Mouse (Mus musculus) myocyte (in vitro differentiated cells): ENCODE data around the gene Mreg. TPM values are rescaled to one million over a fixed set of nuclear protein-coding genes. Genes with fewer than 3 reads are reported as not detected.

Experiments used
- H3K27me3 ChIP-seq: one replicate; pipeline ENCODE4 v1.6.1; 2011; ENCODE audit not compliant: control insufficient read depth, insufficient read depth, insufficient read length
- H3K36me3 ChIP-seq: one replicate; pipeline ENCODE4 v1.6.1; 2011; ENCODE audit not compliant: control insufficient read depth, insufficient read depth
- H3K4me2 ChIP-seq: one replicate; pipeline ENCODE4 v1.6.1; 2011; ENCODE audit warnings: low read depth, control low read depth
- H3K4me3 ChIP-seq: one replicate; pipeline ENCODE4 v1.5.1; 2011; ENCODE audit warnings: mild to moderate bottlenecking, control low read depth, moderate library complexity
- H3K79me2 ChIP-seq: one replicate; pipeline ENCODE4 v1.6.1; 2011; ENCODE audit not compliant: control insufficient read depth, insufficient read depth
- H3ac ChIP-seq: one replicate; pipeline ENCODE4 v1.6.1; 2011; ENCODE audit not compliant: control insufficient read depth, insufficient read length
- CEBPB ChIP-seq: IDR thresholded peaks from 2 replicates; pipeline ENCODE4 v1.6.1; 2011; ENCODE audit warnings: mild to moderate bottlenecking, moderate library complexity; ENCODE audit not compliant: poor library complexity, insufficient read depth, severe bottlenecking
- E2F4 ChIP-seq: IDR thresholded peaks from one replicate; pipeline ENCODE4 v1.6.1; 2011; ENCODE audit warnings: mild to moderate bottlenecking, control low read depth, moderate library complexity; ENCODE audit not compliant: insufficient read depth
- MAX ChIP-seq: IDR thresholded peaks from one replicate; pipeline ENCODE4 v1.6.1; 2011; ENCODE audit warnings: low read depth, mild to moderate bottlenecking, control low read depth
- MYOD1 ChIP-seq, 3 experiments: IDR thresholded peaks; one replicate each; pipeline ENCODE4 v1.6.1; 2011; ENCODE audit warnings: control low read depth in 2 of 3, low read depth in 2 of 3, mild to moderate bottlenecking in 2 of 3, moderate library complexity in 1 of 3; ENCODE audit not compliant: insufficient read length in 2 of 3, control insufficient read depth in 1 of 3
- MYOG ChIP-seq, 3 experiments: IDR thresholded peaks; one replicate each; pipeline ENCODE4 v1.6.1; 2011; ENCODE audit warnings: control low read depth in 2 of 3, low read depth in 2 of 3, mild to moderate bottlenecking in 2 of 3; ENCODE audit not compliant: insufficient read length in 2 of 3, control insufficient read depth in 1 of 3, insufficient read depth in 1 of 3
- POLR2A ChIP-seq: IDR thresholded peaks from one replicate; pipeline ENCODE4 v1.6.1; 2011; ENCODE audit warnings: low read depth, mild to moderate bottlenecking, control low read depth, moderate library complexity; ENCODE audit not compliant: insufficient read length
- POLR2AphosphoS2 ChIP-seq: IDR thresholded peaks from one replicate; pipeline ENCODE4 v1.6.1; 2011; ENCODE audit warnings: low read depth, control low read depth; ENCODE audit not compliant: insufficient read length
- REST ChIP-seq: IDR thresholded peaks from one replicate; pipeline ENCODE4 v1.6.1; 2011; ENCODE audit warnings: mild to moderate bottlenecking, control low read depth, moderate library complexity; ENCODE audit not compliant: insufficient read depth, insufficient read length
- SRF ChIP-seq: IDR thresholded peaks from one replicate; pipeline ENCODE4 v1.6.1; 2011; ENCODE audit warnings: low read depth; ENCODE audit not compliant: control insufficient read depth, insufficient read length
- TCF12 ChIP-seq: IDR thresholded peaks from one replicate; pipeline ENCODE4 v1.6.1; 2011; ENCODE audit warnings: mild to moderate bottlenecking, control low read depth; ENCODE audit not compliant: poor library complexity, insufficient read depth, severe bottlenecking
- TCF3 ChIP-seq: IDR thresholded peaks from one replicate; pipeline ENCODE4 v1.6.1; 2011; ENCODE audit warnings: low read depth, control low read depth; ENCODE audit not compliant: insufficient read length
- USF1 ChIP-seq: IDR thresholded peaks from one replicate; pipeline ENCODE4 v1.6.1; 2011; ENCODE audit warnings: low read depth, mild to moderate bottlenecking, control low read depth, moderate library complexity
- polyA plus RNA-seq: library from polyadenylated mRNA; unstranded; fragments of >200 nt; fragmentation: generic; extraction: Trizol; gene quantifications from one replicate; pipeline ENCODE4 v1.2.1, GENCODE M21; 2012; ENCODE audit warnings: missing spikeins

The Mreg gene
- polyA plus RNA-seq, 1 experiment: 2.0 TPM

GRCm38 (mm10) chr1:72145041-72145440, 67.1 kb downstream of the Mreg start:
- Histone ChIP-seq H3K79me2 (no peaks in the 10 kb centered on the region), H3K27me3 (no peaks in the 10 kb centered on the region), H3K4me2 (peak overlapping the region; percentile 62), H3ac (no peak overlapping the region), H3K36me3 (no peaks in the 10 kb centered on the region), H3K4me3 (no peak overlapping the region)
- no peak for TF ChIP-seq POLR2A
- no peak for TF ChIP-seq POLR2AphosphoS2
- TF ChIP-seq TCF12: no peak
- TF ChIP-seq REST: no peak

- no peaks in the 10 kb centered on the region for H3K36me3 ChIP-seq
- H3ac ChIP-seq: no peak overlapping the region
- TF ChIP-seq CEBPB: 0 out of 2 replicates have a peak, but pooled peaks have one; percentile 38
- TF ChIP-seq E2F4: no peak
- TF ChIP-seq MYOD1 (IDR thresholded peaks at IDR 0.05; ENCODE audit: control insufficient read depth in 1 of 3, insufficient read length in 2 of 3, low read depth in 2 of 3): no peak
- no peak for TF ChIP-seq MYOG (IDR thresholded peaks at IDR 0.05; ENCODE audit: control insufficient read depth in 1 of 3, insufficient read depth in 1 of 3, insufficient read length in 2 of 3, low read depth in 2 of 3)
- no peak for TF ChIP-seq USF1
- TF ChIP-seq SRF: no peak
- no peaks in the 10 kb centered on the region for H3K27me3 ChIP-seq
- H3K79me2 ChIP-seq: no peaks in the 10 kb centered on the region
- peak overlapping the region; percentile 62 for H3K4me2 ChIP-seq
- no peak overlapping the region for H3K4me3 ChIP-seq
Observed at GRCm38 (mm10) chr1:72144426-72144825, 67.7 kb downstream of the Mreg start.

- Histone ChIP-seq H3K79me2 (no peaks in the 10 kb centered on the region), H3K4me2 (peak overlapping the region; percentile 58), H3K27me3 (no peaks in the 10 kb centered on the region), H3ac (no peak overlapping the region), H3K4me3 (no peak overlapping the region), H3K36me3 (no peaks in the 10 kb centered on the region)
- TF ChIP-seq POLR2AphosphoS2: no peak
- no peak for TF ChIP-seq USF1
- TF ChIP-seq POLR2A: no peak
- TF ChIP-seq TCF12: no peak
- no peak for TF ChIP-seq MAX
- TF ChIP-seq SRF: no peak
- no peak for TF ChIP-seq CEBPB
- no peak for TF ChIP-seq MYOG (IDR thresholded peaks at IDR 0.05; ENCODE audit: control insufficient read depth in 1 of 3, insufficient read depth in 1 of 3, insufficient read length in 2 of 3, low read depth in 2 of 3)
- no peak for TF ChIP-seq E2F4
- TF ChIP-seq MYOD1 (IDR thresholded peaks at IDR 0.05; ENCODE audit: control insufficient read depth in 1 of 3, insufficient read length in 2 of 3, low read depth in 2 of 3): no peak
- TF ChIP-seq TCF3: no peak
- no peak for TF ChIP-seq REST
Observed at GRCm38 (mm10) chr1:72141893-72142480, 70.1 kb downstream of the Mreg start.

GRCm38 (mm10) chr1:72136101-72136500, 76.0 kb downstream of the Mreg start:
- H3K4me2 ChIP-seq: no peak overlapping the region
- no peak overlapping the region for H3ac ChIP-seq
- TF ChIP-seq POLR2A (no peak), MAX (no peak), MYOD1 (IDR thresholded peaks at IDR 0.05; ENCODE audit: control insufficient read depth in 1 of 3, insufficient read length in 2 of 3, low read depth in 2 of 3) (no peak), TCF12 (no peak), SRF (no peak), MYOG (IDR thresholded peaks at IDR 0.05; ENCODE audit: control insufficient read depth in 1 of 3, insufficient read depth in 1 of 3, insufficient read length in 2 of 3, low read depth in 2 of 3) (no peak), TCF3 (no peak), E2F4 (no peak), USF1 (no peak), POLR2AphosphoS2 (no peak), REST (no peak), CEBPB (no peak)
- no peaks in the 10 kb centered on the region for H3K27me3 ChIP-seq
- no peak overlapping the region for H3K4me3 ChIP-seq
- H3K36me3 ChIP-seq: no peaks in the 10 kb centered on the region
- no peaks in the 10 kb centered on the region for H3K79me2 ChIP-seq

- no peaks in the 10 kb centered on the region for H3K27me3 ChIP-seq
Observed at GRCm38 (mm10) chr1:72134534-72134933, 77.6 kb downstream of the Mreg start.

More at GRCm38 (mm10) chr1:72134534-72134933, 77.6 kb downstream of the Mreg start:
- Histone ChIP-seq H3K79me2 (no peaks in the 10 kb centered on the region), H3K4me2 (no peak overlapping the region), H3K4me3 (no peak overlapping the region), H3ac (no peak overlapping the region), H3K36me3 (no peaks in the 10 kb centered on the region)
- TF ChIP-seq POLR2A: no peak
- no peak for TF ChIP-seq TCF3
- no peak for TF ChIP-seq REST
- no peak for TF ChIP-seq TCF12
- no peak for TF ChIP-seq MYOG (IDR thresholded peaks at IDR 0.05; ENCODE audit: control insufficient read depth in 1 of 3, insufficient read depth in 1 of 3, insufficient read length in 2 of 3, low read depth in 2 of 3)
- no peak for TF ChIP-seq POLR2AphosphoS2
- no peak for TF ChIP-seq SRF
- no peak for TF ChIP-seq MAX
- TF ChIP-seq MYOD1 (IDR thresholded peaks at IDR 0.05; ENCODE audit: control insufficient read depth in 1 of 3, insufficient read length in 2 of 3, low read depth in 2 of 3): no peak
- no peak for TF ChIP-seq E2F4
- no peak for TF ChIP-seq USF1
